Mouse (Mus musculus) liver, adult 2 months (tissue): Measurements from ENCODE around the gene Bmp6. TPM values are rescaled to one million over a fixed set of nuclear protein-coding genes. Genes with fewer than 3 reads are reported as not detected.

ENCODE experiments used
- DNase-seq: peaks from one replicate; pipeline ENCODE4 v3.0.0-alpha.2; 2011; ENCODE audit warnings: low read depth, low spot score; ENCODE audit errors: extremely low read depth
- H3K27ac ChIP-seq: fragments of 200-500 bp; replicated peaks from 2 replicates; pipeline ENCODE4 v1.5.1; 2012; ENCODE audit warnings: low read depth, mild to moderate bottlenecking, control low read depth, inconsistent platforms, low read length; ENCODE audit not compliant: insufficient read depth
- H3K27me3 ChIP-seq: fragments of 200-500 bp; 2 replicates; pipeline ENCODE4 v1.6.1; 2012; ENCODE audit warnings: mild to moderate bottlenecking, moderate library complexity, low read length, inconsistent platforms; ENCODE audit not compliant: control insufficient read depth, insufficient read depth
- H3K36me3 ChIP-seq: fragments of 200-500 bp; 2 replicates; pipeline ENCODE4 v1.6.1; 2012; ENCODE audit warnings: low read length, inconsistent platforms; ENCODE audit not compliant: control insufficient read depth, insufficient read depth
- H3K4me1 ChIP-seq: fragments of 200-500 bp; 2 replicates; pipeline ENCODE4 v1.6.1; 2011; ENCODE audit warnings: low read length; ENCODE audit not compliant: control insufficient read depth, insufficient read depth
- H3K4me3 ChIP-seq: fragments of 200-500 bp; 2 replicates; pipeline ENCODE4 v1.5.1; 2011; ENCODE audit warnings: low read depth, mild to moderate bottlenecking, control low read depth, low read length, moderate library complexity; ENCODE audit not compliant: insufficient read depth
- H3K79me2 ChIP-seq: fragments of 200-500 bp; 2 replicates; pipeline ENCODE4 v1.6.1; 2012; ENCODE audit warnings: inconsistent platforms, mild to moderate bottlenecking, low read length, moderate library complexity; ENCODE audit not compliant: control insufficient read depth, insufficient read depth
- H3K9ac ChIP-seq: fragments of 200-500 bp; 2 replicates; pipeline ENCODE4 v1.6.1; 2012; ENCODE audit warnings: low read depth, mild to moderate bottlenecking, control low read depth, inconsistent platforms, low read length
- CTCF ChIP-seq: fragments of 200-500 bp; IDR thresholded peaks from 2 replicates; pipeline ENCODE4 v1.5.1; 2011; ENCODE audit warnings: low read depth, low read length, control low read depth
- POLR2A ChIP-seq: fragments of 200-500 bp; IDR thresholded peaks from 2 replicates; pipeline ENCODE4 v1.6.1; 2011; ENCODE audit warnings: low read length, control low read depth; ENCODE audit not compliant: insufficient read depth; ENCODE audit errors: extremely low read depth
- WGBS: fragments of 180-500 bp; shearing (Covaris S2); methylation state at CpG from one replicate; pipeline ENCODE4 v1.1.7; 2018; 5-methylcytosine and 5-hydroxymethylcytosine counted together
- polyA plus RNA-seq: library from polyadenylated mRNA; depleted of rRNA; stranded (reverse); fragments of >200 nt; gene quantifications from 2 replicates; pipeline ENCODE4 v1.2.3, GENCODE M21; 2012
- total RNA-seq: library from RNA; depleted of rRNA; stranded (reverse); fragments of >200 nt; gene quantifications from 2 replicates; pipeline ENCODE4 v1.2.3, GENCODE M21; 2014

The Bmp6 gene
- total and polyA plus RNA-seq, 2 experiments: 2.6 to 2.9 TPM

- 90% methylated on average over 6 of the region's 6 CpGs for WGBS
- no peaks in the 10 kb centered on the region for H3K27me3 ChIP-seq
- H3K4me1 ChIP-seq: no peaks in the 10 kb centered on the region
- no peaks in the 10 kb centered on the region for H3K79me2 ChIP-seq
- H3K9ac ChIP-seq: no peak overlapping the region
- TF ChIP-seq POLR2A (no peak), CTCF (no peak)
- no peaks in the 10 kb centered on the region for H3K36me3 ChIP-seq
- H3K4me3 ChIP-seq: no peak overlapping the region
- H3K27ac ChIP-seq: no peak overlapping the region
- DNase-seq: no peak
Observed at GRCm38 (mm10) chr13:38398658-38399057, 53.8 kb downstream of the Bmp6 start.

DNA sequence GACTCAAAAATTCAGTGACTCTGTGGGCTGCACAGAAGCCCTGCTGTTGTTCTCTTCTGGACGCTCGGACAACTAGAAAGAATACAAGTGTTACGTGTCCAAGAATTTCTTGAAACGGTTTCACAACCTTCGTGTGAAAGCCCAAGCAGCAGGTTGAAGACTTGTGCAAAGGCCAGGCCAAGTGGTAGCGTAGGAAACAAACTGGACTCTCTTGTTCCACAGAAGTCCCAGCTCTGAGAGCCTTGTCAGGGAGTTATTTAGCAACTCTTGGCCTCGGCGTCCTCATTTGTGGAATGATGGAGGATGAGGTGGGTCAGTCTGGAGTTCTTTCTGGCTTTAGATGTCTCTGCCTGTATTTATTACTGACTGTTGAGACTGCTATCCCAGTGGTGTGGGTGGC lies 55.8 kb downstream of the Bmp6 start:
- no peak for DNase-seq
- H3K4me1 ChIP-seq: no peaks in the 10 kb centered on the region
- 88% methylated on average over 8 of the region's 8 CpGs for WGBS
- no peak for TF ChIP-seq CTCF
- no peak for TF ChIP-seq POLR2A
- H3K27ac ChIP-seq: no peak overlapping the region
- no peak overlapping the region for H3K9ac ChIP-seq
- H3K79me2 ChIP-seq: no peaks in the 10 kb centered on the region
- H3K4me3 ChIP-seq: no peak overlapping the region
- no peaks in the 10 kb centered on the region for H3K36me3 ChIP-seq
- no peaks in the 10 kb centered on the region for H3K27me3 ChIP-seq

DNA sequence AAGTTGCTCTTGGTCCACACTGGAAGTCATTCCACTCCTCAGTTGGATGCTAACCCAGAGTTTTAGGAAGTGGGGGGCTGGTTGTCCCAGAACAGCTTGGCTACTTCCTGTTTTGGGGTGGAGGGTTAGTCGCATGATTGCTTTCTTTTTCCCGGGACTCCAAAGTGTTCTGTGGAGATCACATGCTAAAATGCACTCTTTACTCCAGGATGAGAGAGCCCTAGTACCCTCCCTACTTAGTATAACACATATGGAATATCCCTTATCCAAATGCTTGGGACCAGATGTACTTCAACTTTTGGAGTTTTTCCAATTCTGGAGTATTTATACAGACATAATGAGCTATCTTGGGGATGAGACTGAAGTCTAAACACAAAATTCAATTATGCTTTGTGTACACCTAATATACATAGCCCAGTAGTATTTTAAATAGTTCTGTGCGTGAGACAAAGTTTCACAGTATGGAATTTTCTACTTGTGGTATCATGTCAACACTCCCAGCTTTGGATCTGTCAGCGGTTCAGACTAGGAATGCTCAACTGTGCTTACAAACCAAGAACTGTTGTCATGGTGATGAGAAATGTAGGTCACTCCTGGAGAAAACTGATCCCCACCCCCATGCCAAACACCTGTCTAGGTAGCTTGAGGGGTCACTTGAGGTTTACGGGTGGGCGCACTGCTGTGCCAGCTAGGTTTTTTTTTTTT lies 62.9 kb downstream of the Bmp6 start:
- Histone ChIP-seq H3K36me3 (no peaks in the 10 kb centered on the region), H3K4me1 (0 out of 2 replicates have a peak, but pooled peaks cover 3% of the 10 kb centered on the region), H3K27ac (no peak overlapping the region), H3K27me3 (peaks cover 3% of the 10 kb centered on the region; the same call in 1 of the 2 replicates), H3K9ac (no peak overlapping the region), H3K4me3 (no peak overlapping the region), H3K79me2 (no peaks in the 10 kb centered on the region)
- no peak for TF ChIP-seq POLR2A
- TF ChIP-seq CTCF: no peak
- WGBS: 64% methylated on average over 6 of the region's 6 CpGs
- peak; percentile 20 for DNase-seq

- Histone ChIP-seq H3K4me3 (no peak overlapping the region), H3K27ac (0 out of 2 replicates have a peak overlapping the region, but pooled peaks have one; percentile 27), H3K79me2 (no peaks in the 10 kb centered on the region), H3K4me1 (0 out of 2 replicates have a peak, but pooled peaks cover 3% of the 10 kb centered on the region), H3K36me3 (no peaks in the 10 kb centered on the region), H3K27me3 (peaks cover 3% of the 10 kb centered on the region; the same call in 1 of the 2 replicates), H3K9ac (no peak overlapping the region)
- 68% methylated on average over 3 of the region's 3 CpGs for whole genome bisulfite sequencing
- DNase-seq: no peak
- TF ChIP-seq CTCF: no peak
- TF ChIP-seq POLR2A: no peak
Observed at GRCm38 (mm10) chr13:38408636-38409035, 63.7 kb downstream of the Bmp6 start.

DNA sequence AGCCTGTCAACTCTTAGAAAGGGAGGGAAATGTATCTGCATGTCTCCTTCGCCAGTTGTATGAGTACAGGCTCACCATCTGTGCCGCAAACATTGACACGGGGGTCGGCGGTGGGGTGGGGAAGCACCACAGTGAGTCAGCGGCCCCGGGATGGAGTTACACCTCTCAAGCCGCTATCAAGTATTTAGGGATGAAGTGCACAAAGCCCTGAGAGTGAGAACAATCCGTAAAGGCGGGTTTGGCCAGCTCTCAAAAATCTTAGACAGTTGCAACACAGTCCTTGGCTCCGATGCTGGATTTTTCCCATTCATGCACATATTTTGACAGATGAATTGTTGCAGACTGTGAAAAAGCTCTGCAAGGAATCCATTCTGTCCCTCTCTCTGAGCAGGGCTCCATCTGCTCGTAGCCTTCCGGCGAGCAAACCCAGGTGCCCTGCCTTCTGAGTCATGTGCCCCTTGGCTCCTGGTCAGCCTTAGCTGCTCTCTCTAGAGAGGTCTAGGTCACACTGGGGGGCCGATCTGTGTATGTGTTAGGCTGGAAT lies 65.5 kb downstream of the Bmp6 start:
- Histone ChIP-seq H3K79me2 (no peaks in the 10 kb centered on the region), H3K27ac (no peak overlapping the region; the same call in 1 of the 2 replicates), H3K9ac (no peak overlapping the region), H3K27me3 (peaks cover 3% of the 10 kb centered on the region; the same call in 1 of the 2 replicates), H3K36me3 (no peaks in the 10 kb centered on the region), H3K4me3 (no peak overlapping the region), H3K4me1 (0 out of 2 replicates have a peak, but pooled peaks cover 3% of the 10 kb centered on the region)
- TF ChIP-seq CTCF: no peak
- WGBS: 22% methylated on average over 15 of the region's 15 CpGs
- peak; percentile 42 for DNase-seq

GRCm38 (mm10) chr13:38419781-38420180 lies 74.9 kb downstream of the Bmp6 start:
- H3K27me3 ChIP-seq: no peaks in the 10 kb centered on the region
- WGBS: 84% methylated on average over 7 of the region's 7 CpGs
- no peak for TF ChIP-seq POLR2A
- no peak for TF ChIP-seq CTCF
- H3K27ac ChIP-seq: no peak overlapping the region
- no peak overlapping the region for H3K9ac ChIP-seq
- DNase-seq: no peak
- no peaks in the 10 kb centered on the region for H3K36me3 ChIP-seq
- H3K4me1 ChIP-seq: no peaks in the 10 kb centered on the region
- no peak overlapping the region for H3K4me3 ChIP-seq
- H3K79me2 ChIP-seq: no peaks in the 10 kb centered on the region
